Mouse (Mus musculus) E14TG2a.4 (cell line): ENCODE measurements around the gene Nemp1.

ENCODE experiments used
- CTCF ChIP-seq: conservative IDR thresholded peaks from 2 replicates; pipeline ENCODE4 v1.5.1; 2014; ENCODE audit warnings: low read length
- NANOG ChIP-seq: IDR thresholded peaks from 2 replicates; pipeline ENCODE4 v1.6.1; 2014; ENCODE audit warnings: borderline replicate concordance, low read length, mixed read lengths
- POU5F1 ChIP-seq: IDR thresholded peaks from 2 replicates; pipeline ENCODE4 v1.6.1; 2014; ENCODE audit warnings: low read length, borderline replicate concordance

- TF ChIP-seq CTCF (no peak), POU5F1 (no peak), NANOG (no peak)
Measured at GRCm38 (mm10) chr10:127725136-127725535, 58.4 kb downstream of the Nemp1 start.
